Comparison of ENCODE assay signal across 8 mouse cellular contexts in genomic region chr7:141363106-141363751, GRCm38 (mm10). TPM values are rescaled to one million over a fixed set of nuclear protein-coding genes. Genes with fewer than 3 reads are reported as not detected.
A peak's percentile ranks its signal among the peaks of the same experiment; 100 is the strongest.
DNase-seq lines count a peak whose midpoint lies in the region; ATAC-seq and TF ChIP-seq lines count a peak whose summit lies in the region.

No protein-coding gene starts in this region.

- H3K36me3 ChIP-seq in intestine, postnatal 0 days (ENCODE audit: control insufficient read depth, insufficient read depth), result peaks cover 25% of the 10 kb centered on the region; the same call in 1 of the 2 replicates
- no peaks in the 10 kb centered on the region for H3K36me3 ChIP-seq in midbrain, embryonic 14.5 days (ENCODE audit: control insufficient read depth, insufficient read depth, low read length)
- H3K36me3 ChIP-seq in splenic B cell, adult 2 months (ENCODE audit: control insufficient read depth, insufficient read depth, low read length, poor library complexity, severe bottlenecking), result no peaks in the 10 kb centered on the region

- DNase-seq in ovary, postnatal 14 days (ENCODE audit: low spot score), result peak; percentile 67
- DNase-seq in ovary, postnatal 10 days (ENCODE audit: low spot score), result no peak
- peak; percentile 87 for DNase-seq in cerebellum, adult 18-20 months
- DNase-seq in gastrocnemius, adult 2 months, result peak; percentile 63
- peak; percentile 50 to 66 for DNase-seq in left cerebral cortex, postnatal 36 days (ENCODE audit: low spot score in 2 of 2)
- DNase-seq in midbrain, embryonic 14.5 days, result peak; percentile 90
- DNase-seq in splenic B cell, adult 2 months (ENCODE audit: low read depth, low spot score), result peak; percentile 90

- H3K9me3 ChIP-seq in intestine, postnatal 0 days (ENCODE audit: control insufficient read depth), result no peaks in the 10 kb centered on the region
- no peaks in the 10 kb centered on the region for H3K9me3 ChIP-seq in midbrain, embryonic 14.5 days (ENCODE audit: control insufficient read depth, low read length)

- peak; percentile 18; the same call in 1 of the 2 replicates for ATAC-seq in intestine, postnatal 0 days
- no peak; the same call in 1 of the 2 replicates for ATAC-seq in midbrain, embryonic 14.5 days (ENCODE audit: low FRiP score, low TSS enrichment)

- H3K9ac ChIP-seq in intestine, postnatal 0 days (ENCODE audit: low read depth, low read length), result no peak overlapping the region
- H3K9ac ChIP-seq in midbrain, embryonic 14.5 days (replicated peaks; ENCODE audit: low read length), result no peak overlapping the region

- intact Hi-C loops in gastrocnemius, adult 2 months (cut with DNase I), result loop anchor here (1.0 to 2.0 kb wide), 2 partner anchors 98 to 140 kb away; no protein-coding TSS in a partner anchor
- intact Hi-C loops in left cerebral cortex, postnatal 36 days (cut with DNase I), result loop anchor here (5.0 kb wide), 2 partner anchors 96 to 136 kb away; partner anchors contain the start of genes Irf7 and Phrf1

- no peak overlapping the region for H3K27ac ChIP-seq in gastrocnemius, adult 2 months
- H3K27ac ChIP-seq in intestine, postnatal 0 days (ENCODE audit: low read depth, low read length), result no peak overlapping the region
- no peak overlapping the region for H3K27ac ChIP-seq in midbrain, embryonic 14.5 days (replicated peaks; ENCODE audit: low read depth, low read length)

- 60% methylated on average over 4 of the region's 4 CpGs for WGBS in intestine, postnatal 0 days
- 53% methylated on average over 4 of the region's 4 CpGs for WGBS in midbrain, embryonic 14.5 days

- H3K4me2 ChIP-seq in intestine, postnatal 0 days (replicated peaks; ENCODE audit: low read depth), result no peak overlapping the region
- H3K4me2 ChIP-seq in midbrain, embryonic 14.5 days (ENCODE audit: low read length), result no peak overlapping the region

- no peaks in the 10 kb centered on the region for H3K27me3 ChIP-seq in intestine, postnatal 0 days (replicated peaks; ENCODE audit: control insufficient read depth, insufficient read depth, low read length)
- no peaks in the 10 kb centered on the region; the same call in 1 of the 2 replicates for H3K27me3 ChIP-seq in midbrain, embryonic 14.5 days (ENCODE audit: control insufficient read depth, insufficient read depth, low read length)
- H3K27me3 ChIP-seq in splenic B cell, adult 2 months (ENCODE audit: control insufficient read depth, insufficient read depth, low read length, poor library complexity, severe bottlenecking), result no peaks in the 10 kb centered on the region

- TF ChIP-seq CTCF in gastrocnemius, adult 2 months (IDR thresholded peaks at IDR 0.05), result peak; percentile 80
- peak; percentile 91 for TF ChIP-seq CTCF in intestine, postnatal 0 days (IDR thresholded peaks at IDR 0.05; ENCODE audit: low read depth)

- H3K4me3 ChIP-seq in gastrocnemius, adult 2 months, result no peak overlapping the region
- no peak overlapping the region for H3K4me3 ChIP-seq in intestine, postnatal 0 days (ENCODE audit: low read depth, low read length)
- H3K4me3 ChIP-seq in midbrain, embryonic 14.5 days (replicated peaks; ENCODE audit: low read depth, low read length), result no peak overlapping the region

- no peaks in the 10 kb centered on the region for H3K4me1 ChIP-seq in intestine, postnatal 0 days (replicated peaks; ENCODE audit: control insufficient read depth, insufficient read depth, low read length)
- no peaks in the 10 kb centered on the region for H3K4me1 ChIP-seq in midbrain, embryonic 14.5 days (ENCODE audit: control insufficient read depth, insufficient read depth, low read length)

RNA-seq across cellular contexts. Expression of gene Eps8l2, which starts 24.5 kb away (rescaled TPM):
- 1 to 10 TPM; 2.6 to 3.1 TPM for total RNA-seq in gastrocnemius, adult 2 months (2021)
- polyA plus RNA-seq in intestine, postnatal 0 days (2015; fragmentation: Nextera tagmentation; extraction: Ambion mirVana), result 234 and 248 TPM in 2 replicates
- 1 to 10 TPM; 4.7 to 5.9 TPM for total RNA-seq in left cerebral cortex, postnatal 36 days (2021)
- 0.19 and 0.50 TPM in 2 replicates for polyA plus RNA-seq in midbrain, embryonic 14.5 days (2014; fragmentation: Nextera tagmentation; extraction: Ambion mirVana)

RNA-seq across cellular contexts. Expression of gene Taldo1, which starts 28.8 kb away (rescaled TPM):
- 10 to 100 TPM; 77.5 to 88.3 TPM for total RNA-seq in gastrocnemius, adult 2 months (2021)
- 706 and 711 TPM in 2 replicates for polyA plus RNA-seq in intestine, postnatal 0 days (2015; fragmentation: Nextera tagmentation; extraction: Ambion mirVana)
- total RNA-seq in left cerebral cortex, postnatal 36 days (2021), result 100 to 1,000 TPM in 1 of 2 experiments, 10 to 100 TPM in 1; 93.3 to 116 TPM
- polyA plus RNA-seq in midbrain, embryonic 14.5 days (2014; fragmentation: Nextera tagmentation; extraction: Ambion mirVana), result 312 and 318 TPM in 2 replicates

RNA-seq across cellular contexts. Expression of gene Tmem80, which starts 35.7 kb away (rescaled TPM):
- total RNA-seq in gastrocnemius, adult 2 months (2021), result 10 to 100 TPM; 11.5 to 16.9 TPM
- 21.8 and 23.3 TPM in 2 replicates for polyA plus RNA-seq in intestine, postnatal 0 days (2015; fragmentation: Nextera tagmentation; extraction: Ambion mirVana)
- total RNA-seq in left cerebral cortex, postnatal 36 days (2021), result 10 to 100 TPM; 30.5 to 34.9 TPM
- 38.6 and 48.9 TPM in 2 replicates for polyA plus RNA-seq in midbrain, embryonic 14.5 days (2014; fragmentation: Nextera tagmentation; extraction: Ambion mirVana)

RNA-seq across cellular contexts. Expression of gene Deaf1, which starts 35.7 kb away (rescaled TPM):
- 10 to 100 TPM; 13.3 to 14.0 TPM for total RNA-seq in gastrocnemius, adult 2 months (2021)
- polyA plus RNA-seq in intestine, postnatal 0 days (2015; fragmentation: Nextera tagmentation; extraction: Ambion mirVana), result 52.8 and 55.7 TPM in 2 replicates
- 10 to 100 TPM; 67.3 to 72.5 TPM for total RNA-seq in left cerebral cortex, postnatal 36 days (2021)
- 180 and 207 TPM in 2 replicates for polyA plus RNA-seq in midbrain, embryonic 14.5 days (2014; fragmentation: Nextera tagmentation; extraction: Ambion mirVana)

RNA-seq across cellular contexts. Expression of gene Gatd1, which starts 50.7 kb away (rescaled TPM):
- total RNA-seq in gastrocnemius, adult 2 months (2021), result 1 to 10 TPM; 5.5 to 8.3 TPM
- polyA plus RNA-seq in intestine, postnatal 0 days (2015; fragmentation: Nextera tagmentation; extraction: Ambion mirVana), result 34.3 and 37.1 TPM in 2 replicates
- total RNA-seq in left cerebral cortex, postnatal 36 days (2021), result 10 to 100 TPM; 43.2 to 43.4 TPM
- 48.3 and 49.3 TPM in 2 replicates for polyA plus RNA-seq in midbrain, embryonic 14.5 days (2014; fragmentation: Nextera tagmentation; extraction: Ambion mirVana)
